Mouse (Mus musculus) E14TG2a.4 (cell line): ENCODE measurements around the gene Gm28048.

Source experiments
- CTCF ChIP-seq: conservative IDR thresholded peaks from 2 replicates; pipeline ENCODE4 v1.5.1; 2014; ENCODE audit warnings: low read length
- NANOG ChIP-seq: IDR thresholded peaks from 2 replicates; pipeline ENCODE4 v1.6.1; 2014; ENCODE audit warnings: borderline replicate concordance, low read length, mixed read lengths
- POU5F1 ChIP-seq: IDR thresholded peaks from 2 replicates; pipeline ENCODE4 v1.6.1; 2014; ENCODE audit warnings: low read length, borderline replicate concordance

DNA sequence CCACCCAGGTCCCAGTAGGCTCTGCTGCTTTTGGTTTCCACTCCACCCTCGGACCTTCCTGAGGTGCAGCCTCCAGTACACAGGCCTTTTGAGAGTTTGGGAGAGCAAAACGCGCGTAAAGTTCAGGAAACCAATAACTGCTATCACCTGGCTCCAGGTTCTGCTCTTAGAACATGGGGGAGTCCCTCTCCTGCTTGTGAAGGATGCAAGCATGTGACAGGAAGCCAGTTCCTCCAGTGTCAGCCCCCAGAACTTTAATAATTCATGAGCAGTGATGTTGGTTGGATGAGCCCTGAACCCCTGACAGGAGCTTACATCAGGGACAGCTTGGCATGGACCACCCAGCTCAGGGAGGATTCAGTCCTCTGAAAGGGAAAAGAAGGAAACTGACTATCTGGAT is 102.2 kb downstream of the Gm28048 start:
- TF ChIP-seq CTCF (no peak), NANOG (no peak), POU5F1 (no peak)
